Mouse (Mus musculus): ENCODE measurements around the gene A630001G21Rik.

DNA sequence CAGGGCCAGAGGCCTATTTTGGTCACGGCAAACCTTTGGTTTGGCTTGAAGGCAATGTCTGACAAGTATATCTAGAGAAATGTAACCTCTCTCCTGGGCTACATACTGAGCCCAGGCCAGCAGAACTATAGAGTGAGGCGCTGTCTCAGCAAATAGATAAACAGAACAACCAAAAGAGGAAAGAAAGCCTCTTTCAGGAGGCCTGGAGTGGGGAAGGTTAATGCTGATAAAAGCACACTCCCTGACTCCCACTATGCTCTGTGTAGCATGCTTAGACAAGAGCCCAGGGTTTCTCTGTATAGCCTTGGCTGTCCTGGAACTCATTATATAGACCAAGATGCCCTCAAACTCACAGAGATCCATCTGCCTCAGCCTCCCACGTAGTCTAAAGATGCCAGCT, 85.2 kb downstream of the A630001G21Rik start:
- TF ChIP-seq HCFC1 (IDR thresholded peaks at IDR 0.05; ENCODE audit: borderline replicate concordance, insufficient read depth, low read length) (no peak), ZC3H11A (IDR thresholded peaks at IDR 0.05; ENCODE audit: borderline replicate concordance, low read depth, low read length) (no peak), MAFK (IDR thresholded peaks at IDR 0.05; ENCODE audit: insufficient read depth, low read depth, low read length) (no peak)
